12 mouse cellular contexts compared by ENCODE assay signal in genomic region chr5:67011043-67011870, GRCm38 (mm10).
DNase-seq lines count a peak whose midpoint lies in the region; ATAC-seq and TF ChIP-seq lines count a peak whose summit lies in the region.
"Had no signal": no experiment of that assay in that cellular context is flagged by ENCODE, and none has a peak within 500 bp of the region (broad histone marks: within the 10 kb centered on the region; RNA-seq: fewer than 3 reads in every experiment).

No protein-coding gene starts in this region.

- H3K4me3 ChIP-seq in forebrain, embryonic 16.5 days (replicated peaks; ENCODE audit: low read length) = no peak overlapping the region
- no peak overlapping the region for H3K4me3 ChIP-seq in forebrain, embryonic 12.5 days (replicated peaks)
- H3K4me3 ChIP-seq in midbrain, postnatal 0 days (ENCODE audit: low read depth, low read length) = no peak overlapping the region
- H3K4me3 ChIP-seq in midbrain, embryonic 14.5 days (replicated peaks; ENCODE audit: low read depth, low read length) = no peak overlapping the region
- H3K4me3 ChIP-seq: heart, embryonic 13.5 days; neural tube, embryonic 13.5 days had no signal

- WGBS in forebrain, embryonic 16.5 days = 65% methylated on average over 16 of the region's 16 CpGs
- WGBS in forebrain, embryonic 12.5 days = 91% methylated on average over 16 of the region's 16 CpGs
- 86% methylated on average over 16 of the region's 16 CpGs for WGBS in midbrain, postnatal 0 days
- 93% methylated on average over 16 of the region's 16 CpGs for WGBS in midbrain, embryonic 14.5 days

- no peak for TF ChIP-seq CTCF in midbrain, postnatal 0 days (IDR thresholded peaks at IDR 0.05)

- peak; percentile 67 for DNase-seq in midbrain, postnatal 0 days (ENCODE audit: low spot score)
- DNase-seq in midbrain, embryonic 14.5 days = no peak
- peak; percentile 70 to 76 for DNase-seq in gastrocnemius, adult 8-10 months (ENCODE audit: low spot score in 2 of 2)
- DNase-seq in skeletal muscle tissue, adult 2 months (ENCODE audit: low read depth, low spot score) = peak; percentile 76
- DNase-seq in lung, postnatal 4 days = no peak
- DNase-seq in natural killer cell, adult 2 months (ENCODE audit: low spot score in 2 of 2) = no peak
- DNase-seq: B cell, adult 2 months; embryo, embryonic 11 days had no signal

- peaks cover 4% of the 10 kb centered on the region; the same call in 1 of the 2 replicates for H3K36me3 ChIP-seq in forebrain, embryonic 16.5 days (ENCODE audit: control insufficient read depth, insufficient read depth)
- H3K36me3 ChIP-seq in forebrain, embryonic 12.5 days (replicated peaks) = 0 out of 2 replicates have a peak, but pooled peaks cover 7% of the 10 kb centered on the region
- H3K36me3 ChIP-seq in midbrain, postnatal 0 days (ENCODE audit: insufficient read depth, low read length) = 0 out of 2 replicates have a peak, but pooled peaks cover 3% of the 10 kb centered on the region
- H3K36me3 ChIP-seq in midbrain, embryonic 14.5 days (ENCODE audit: control insufficient read depth, insufficient read depth, low read length) = peaks cover 12% of the 10 kb centered on the region; the same call in 1 of the 2 replicates

- H3K27me3 ChIP-seq in forebrain, embryonic 16.5 days (replicated peaks; ENCODE audit: control insufficient read depth, insufficient read depth, low read length) = no peaks in the 10 kb centered on the region
- H3K27me3 ChIP-seq in forebrain, embryonic 12.5 days = no peaks in the 10 kb centered on the region
- no peaks in the 10 kb centered on the region for H3K27me3 ChIP-seq in midbrain, postnatal 0 days (ENCODE audit: insufficient read depth, low read length)
- H3K27me3 ChIP-seq in midbrain, embryonic 14.5 days (ENCODE audit: control insufficient read depth, insufficient read depth, low read length) = no peaks in the 10 kb centered on the region
- H3K27me3 ChIP-seq: neural tube, embryonic 13.5 days had no signal

- ATAC-seq in forebrain, embryonic 16.5 days = peak; percentile 60
- no peak for ATAC-seq in forebrain, embryonic 12.5 days (ENCODE audit: low FRiP score)
- ATAC-seq in midbrain, postnatal 0 days (ENCODE audit: low FRiP score) = no peak
- ATAC-seq in midbrain, embryonic 14.5 days (ENCODE audit: low FRiP score, low TSS enrichment) = no peak

- peak overlapping the region; percentile 43 for H3K27ac ChIP-seq in forebrain, embryonic 16.5 days (ENCODE audit: low read length)
- no peak overlapping the region for H3K27ac ChIP-seq in forebrain, embryonic 12.5 days
- H3K27ac ChIP-seq in midbrain, postnatal 0 days (ENCODE audit: low read depth, low read length) = 0 out of 2 replicates have a peak overlapping the region, but pooled peaks have one; percentile 26
- H3K27ac ChIP-seq in midbrain, embryonic 14.5 days (replicated peaks; ENCODE audit: low read depth, low read length) = no peak overlapping the region
- H3K27ac ChIP-seq: heart, embryonic 13.5 days; neural tube, embryonic 13.5 days had no signal

- no peak overlapping the region for H3K9ac ChIP-seq in forebrain, embryonic 16.5 days (replicated peaks; ENCODE audit: low read depth, low read length)
- no peak overlapping the region for H3K9ac ChIP-seq in forebrain, embryonic 12.5 days
- H3K9ac ChIP-seq in midbrain, postnatal 0 days (replicated peaks; ENCODE audit: low read length, poor library complexity, severe bottlenecking) = no peak overlapping the region
- H3K9ac ChIP-seq in midbrain, embryonic 14.5 days (replicated peaks; ENCODE audit: low read length) = no peak overlapping the region
- H3K9ac ChIP-seq: heart, embryonic 13.5 days; neural tube, embryonic 13.5 days had no signal

- no peaks in the 10 kb centered on the region for H3K9me3 ChIP-seq in forebrain, embryonic 16.5 days (ENCODE audit: control insufficient read depth, low read length)
- no peaks in the 10 kb centered on the region for H3K9me3 ChIP-seq in forebrain, embryonic 12.5 days
- no peaks in the 10 kb centered on the region for H3K9me3 ChIP-seq in midbrain, postnatal 0 days (ENCODE audit: low read length)
- H3K9me3 ChIP-seq in midbrain, embryonic 14.5 days (ENCODE audit: control insufficient read depth, low read length) = no peaks in the 10 kb centered on the region
- H3K9me3 ChIP-seq: heart, embryonic 13.5 days; neural tube, embryonic 13.5 days had no signal

- peaks cover 22% of the 10 kb centered on the region for H3K4me1 ChIP-seq in forebrain, embryonic 16.5 days (replicated peaks; ENCODE audit: control insufficient read depth, insufficient read depth, low read length)
- no peaks in the 10 kb centered on the region for H3K4me1 ChIP-seq in forebrain, embryonic 12.5 days
- no peaks in the 10 kb centered on the region for H3K4me1 ChIP-seq in midbrain, postnatal 0 days (ENCODE audit: insufficient read depth, low read length)
- H3K4me1 ChIP-seq in midbrain, embryonic 14.5 days (ENCODE audit: control insufficient read depth, insufficient read depth, low read length) = no peaks in the 10 kb centered on the region
- H3K4me1 ChIP-seq: heart, embryonic 13.5 days; neural tube, embryonic 13.5 days had no signal

- H3K4me2 ChIP-seq in forebrain, embryonic 16.5 days (ENCODE audit: low read length) = no peak overlapping the region
- H3K4me2 ChIP-seq in forebrain, embryonic 12.5 days = no peak overlapping the region
- no peak overlapping the region for H3K4me2 ChIP-seq in midbrain, postnatal 0 days (ENCODE audit: low read depth, low read length, poor library complexity, severe bottlenecking)
- no peak overlapping the region for H3K4me2 ChIP-seq in midbrain, embryonic 14.5 days (ENCODE audit: low read length)
- H3K4me2 ChIP-seq: heart, embryonic 13.5 days; neural tube, embryonic 13.5 days had no signal

Comparison
In these comparisons a context has a peak if more than half of its experiments do, and no peak if none do; other contexts are left out.
1. H3K27ac ChIP-seq: peak in forebrain, embryonic 16.5 days (single experiment) and midbrain, postnatal 0 days (single experiment); none in forebrain, embryonic 12.5 days (single experiment) and midbrain, embryonic 14.5 days (single experiment).
2. DNase-seq: peak in midbrain, postnatal 0 days (single experiment), gastrocnemius, adult 8-10 months (2 of 2) and skeletal muscle tissue, adult 2 months (single experiment); none in midbrain, embryonic 14.5 days (single experiment), lung, postnatal 4 days (0 of 2) and natural killer cell, adult 2 months (0 of 2).